Mouse (Mus musculus): ENCODE data around the gene Napb. TPM values are rescaled to one million over a fixed set of nuclear protein-coding genes. Genes with fewer than 3 reads are reported as not detected.

The Napb gene
- polyA plus RNA-seq, 1 experiment from 2014 or later: 5.6 TPM

DNA sequence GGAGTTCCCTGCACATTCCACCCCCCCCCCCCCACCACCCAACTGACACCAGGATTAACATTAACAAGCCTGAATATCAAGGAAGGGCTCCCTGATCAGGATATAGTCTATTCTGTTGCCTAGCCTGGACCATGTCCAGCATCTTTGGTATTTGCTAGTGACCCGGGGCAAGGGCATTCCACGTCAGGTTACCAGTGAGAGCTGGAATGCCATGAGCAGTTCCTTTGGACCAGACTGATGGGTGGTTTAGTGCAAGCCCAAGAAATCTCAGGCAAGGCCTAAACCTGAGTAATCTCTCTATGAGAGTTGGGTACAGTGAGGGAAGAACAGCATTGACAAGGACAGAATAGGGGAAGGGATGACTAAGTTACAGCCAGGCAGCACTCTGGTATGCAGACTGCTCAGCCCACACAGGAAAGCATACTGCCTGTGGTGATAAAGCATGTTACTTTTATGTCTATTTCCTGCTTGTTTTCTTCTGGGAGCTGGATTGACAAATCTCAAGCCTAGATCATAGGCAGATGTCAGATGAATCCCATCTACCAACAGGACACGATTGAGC lies 11.7 kb upstream of the Napb start:
- Histone ChIP-seq H3K27me3 (ENCODE audit: control insufficient read depth, insufficient read depth, low read length) (no peaks in the 10 kb centered on the region), H3K36me3 (replicated peaks; ENCODE audit: control insufficient read depth, insufficient read depth, low read depth, low read length) (no peaks in the 10 kb centered on the region), H3K9ac (replicated peaks; ENCODE audit: low read length) (no peak overlapping the region), H3K4me3 (ENCODE audit: low read depth, low read length) (no peak overlapping the region), H3K4me1 (ENCODE audit: control insufficient read depth, insufficient read depth, low read length) (no peaks in the 10 kb centered on the region), H3K9me3 (replicated peaks; ENCODE audit: control insufficient read depth, low read length) (no peaks in the 10 kb centered on the region), H3K27ac (replicated peaks; ENCODE audit: low read depth, low read length) (no peak overlapping the region), H3K4me2 (ENCODE audit: low read depth, low read length) (no peak overlapping the region)
- ATAC-seq (replicated peaks; ENCODE audit: insufficient number of reproducible peaks, low FRiP score, low TSS enrichment, low read depth): no peak
- 83% methylated on average over 3 of the region's 3 CpGs for WGBS
- no peak for DNase-seq (ENCODE audit: low spot score)

DNA sequence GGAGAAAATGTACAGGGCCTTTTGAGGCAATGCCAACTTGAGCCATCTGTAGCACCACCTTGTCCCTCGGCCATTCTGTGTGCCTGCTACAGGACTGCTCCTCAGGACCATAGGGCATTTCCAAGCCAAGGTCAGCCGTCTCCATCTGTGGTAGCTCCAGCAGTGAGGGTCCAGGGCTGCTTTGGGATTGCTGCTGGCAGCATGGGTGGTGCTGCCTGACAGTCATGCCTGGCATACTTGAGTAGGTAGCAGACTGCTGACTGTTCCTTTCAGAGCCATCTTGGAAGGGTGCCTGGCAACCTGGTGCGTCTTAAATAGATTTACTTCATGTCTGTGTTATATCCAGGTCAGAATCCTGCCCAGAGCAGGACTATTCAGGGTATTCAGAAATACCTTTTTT lies 10.7 kb upstream of the Napb start:
- H3K4me1 ChIP-seq (ENCODE audit: control insufficient read depth, insufficient read depth, low read length): no peaks in the 10 kb centered on the region
- H3K27me3 ChIP-seq (ENCODE audit: control insufficient read depth, insufficient read depth, low read length): no peaks in the 10 kb centered on the region
- no peaks in the 10 kb centered on the region for H3K36me3 ChIP-seq (replicated peaks; ENCODE audit: control insufficient read depth, insufficient read depth, low read depth, low read length)
- H3K4me3 ChIP-seq (ENCODE audit: low read depth, low read length): no peak overlapping the region
- WGBS: 73% methylated on average over 3 of the region's 3 CpGs
- H3K27ac ChIP-seq (replicated peaks; ENCODE audit: low read depth, low read length): no peak overlapping the region
- H3K9me3 ChIP-seq (replicated peaks; ENCODE audit: control insufficient read depth, low read length): no peaks in the 10 kb centered on the region
- no peak for DNase-seq (ENCODE audit: low spot score)
- no peak for ATAC-seq (replicated peaks; ENCODE audit: insufficient number of reproducible peaks, low FRiP score, low TSS enrichment, low read depth)
- H3K9ac ChIP-seq (replicated peaks; ENCODE audit: low read length): no peak overlapping the region
- no peak overlapping the region for H3K4me2 ChIP-seq (ENCODE audit: low read depth, low read length)

- no peaks in the 10 kb centered on the region for H3K4me1 ChIP-seq (ENCODE audit: control insufficient read depth, insufficient read depth, low read length)
- WGBS: under 1% methylated on average over 35 of the region's 35 CpGs
- H3K4me3 ChIP-seq (ENCODE audit: low read depth, low read length): peak overlapping the region; percentile 50
- peak; percentile 27 for DNase-seq (ENCODE audit: low spot score)
- ATAC-seq (replicated peaks; ENCODE audit: insufficient number of reproducible peaks, low FRiP score, low TSS enrichment, low read depth): peak; percentile 77
- H3K9me3 ChIP-seq (replicated peaks; ENCODE audit: control insufficient read depth, low read length): no peaks in the 10 kb centered on the region
- no peak overlapping the region for H3K27ac ChIP-seq (replicated peaks; ENCODE audit: low read depth, low read length)
- peak overlapping the region; percentile 76 for H3K9ac ChIP-seq (replicated peaks; ENCODE audit: low read length)
- no peaks in the 10 kb centered on the region for H3K36me3 ChIP-seq (replicated peaks; ENCODE audit: control insufficient read depth, insufficient read depth, low read depth, low read length)
- H3K4me2 ChIP-seq (ENCODE audit: low read depth, low read length): peak overlapping the region; percentile 88
- no peaks in the 10 kb centered on the region for H3K27me3 ChIP-seq (ENCODE audit: control insufficient read depth, insufficient read depth, low read length)
Observed at GRCm38 (mm10) chr2:148731614-148732326, 497 bp downstream of the Napb start.

DNA sequence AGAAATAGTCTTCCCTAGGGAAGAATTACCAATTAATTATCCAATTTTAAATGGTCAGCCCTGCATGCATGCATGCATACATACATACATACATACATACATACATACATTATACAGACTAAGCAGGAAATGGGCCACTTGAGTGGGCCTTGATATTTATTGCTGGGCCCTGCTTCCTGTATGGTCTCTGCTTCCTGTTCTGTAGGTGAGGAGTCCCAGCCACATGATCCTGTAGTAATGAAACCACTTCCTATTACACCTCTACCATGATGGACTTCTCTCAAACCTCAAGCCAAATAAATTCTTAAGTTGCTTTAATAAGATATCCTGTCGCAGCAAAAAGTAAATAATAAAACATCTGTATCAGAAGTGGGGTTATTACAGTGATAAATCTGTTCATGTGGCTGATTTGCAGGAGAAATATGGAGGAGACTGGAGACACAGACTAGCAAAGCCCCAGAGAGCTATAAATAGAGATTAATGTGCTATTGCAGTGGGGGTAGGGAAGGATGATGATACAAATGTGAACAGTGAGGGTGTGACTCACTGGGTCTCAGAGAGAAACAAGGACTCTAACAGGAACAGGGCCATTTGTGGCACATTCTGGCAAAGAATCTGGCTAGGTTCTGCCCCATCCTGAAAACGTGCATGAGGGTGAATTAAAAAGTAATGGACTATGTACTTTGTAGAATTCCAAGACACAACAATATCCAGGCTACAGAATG lies 12.8 kb downstream of the Napb start:
- no peaks in the 10 kb centered on the region for H3K36me3 ChIP-seq (replicated peaks; ENCODE audit: control insufficient read depth, insufficient read depth, low read depth, low read length)

GRCm38 (mm10) chr2:148717072-148717471 lies 15.2 kb downstream of the Napb start:
- Histone ChIP-seq H3K9me3 (replicated peaks; ENCODE audit: control insufficient read depth, low read length) (no peaks in the 10 kb centered on the region), H3K9ac (replicated peaks; ENCODE audit: low read length) (no peak overlapping the region), H3K4me3 (ENCODE audit: low read depth, low read length) (no peak overlapping the region), H3K4me2 (ENCODE audit: low read depth, low read length) (no peak overlapping the region), H3K36me3 (replicated peaks; ENCODE audit: control insufficient read depth, insufficient read depth, low read depth, low read length) (no peaks in the 10 kb centered on the region), H3K27me3 (ENCODE audit: control insufficient read depth, insufficient read depth, low read length) (no peaks in the 10 kb centered on the region), H3K4me1 (ENCODE audit: control insufficient read depth, insufficient read depth, low read length) (no peaks in the 10 kb centered on the region), H3K27ac (replicated peaks; ENCODE audit: low read depth, low read length) (no peak overlapping the region)
- ATAC-seq (replicated peaks; ENCODE audit: insufficient number of reproducible peaks, low FRiP score, low TSS enrichment, low read depth) (no peak), DNase-seq (ENCODE audit: low spot score) (no peak)
- WGBS: 76% methylated on average over 2 of the region's 2 CpGs

More for the DNA sequence above, 12.8 kb downstream of the Napb start:
- H3K27me3 ChIP-seq (ENCODE audit: control insufficient read depth, insufficient read depth, low read length): no peaks in the 10 kb centered on the region
- H3K4me3 ChIP-seq (ENCODE audit: low read depth, low read length): no peak overlapping the region
- DNase-seq (ENCODE audit: low spot score): no peak
- WGBS: 77% methylated on average over 2 of the region's 2 CpGs
- H3K9me3 ChIP-seq (replicated peaks; ENCODE audit: control insufficient read depth, low read length): no peaks in the 10 kb centered on the region
- no peak for ATAC-seq (replicated peaks; ENCODE audit: insufficient number of reproducible peaks, low FRiP score, low TSS enrichment, low read depth)
- H3K27ac ChIP-seq (replicated peaks; ENCODE audit: low read depth, low read length): no peak overlapping the region
- H3K4me1 ChIP-seq (ENCODE audit: control insufficient read depth, insufficient read depth, low read length): no peaks in the 10 kb centered on the region
- no peak overlapping the region for H3K9ac ChIP-seq (replicated peaks; ENCODE audit: low read length)
- H3K4me2 ChIP-seq (ENCODE audit: low read depth, low read length): no peak overlapping the region

DNA sequence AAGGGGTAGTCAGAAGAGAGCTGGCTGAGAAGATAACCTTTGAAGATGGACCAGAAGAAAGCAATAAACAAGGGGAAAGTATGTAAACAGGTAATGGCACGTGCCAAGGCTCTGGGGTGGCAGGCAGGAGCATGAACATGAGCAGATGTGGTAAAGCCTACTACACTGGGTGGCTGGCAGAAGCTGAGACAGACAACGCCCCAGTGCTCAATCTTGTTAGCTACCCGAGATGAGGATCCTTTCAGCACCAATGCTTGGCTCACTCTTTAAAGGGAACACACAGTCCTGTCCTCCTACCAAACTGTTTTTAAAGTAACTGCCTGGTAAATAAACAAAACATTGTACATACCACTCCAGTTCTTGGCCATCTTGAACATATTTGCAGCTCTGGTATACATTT lies 19.9 kb downstream of the Napb start:
- Histone ChIP-seq H3K27me3 (ENCODE audit: control insufficient read depth, insufficient read depth, low read length) (no peaks in the 10 kb centered on the region), H3K27ac (replicated peaks; ENCODE audit: low read depth, low read length) (no peak overlapping the region), H3K9me3 (replicated peaks; ENCODE audit: control insufficient read depth, low read length) (no peaks in the 10 kb centered on the region), H3K4me3 (ENCODE audit: low read depth, low read length) (no peak overlapping the region), H3K4me1 (ENCODE audit: control insufficient read depth, insufficient read depth, low read length) (no peaks in the 10 kb centered on the region), H3K9ac (replicated peaks; ENCODE audit: low read length) (no peak overlapping the region), H3K4me2 (ENCODE audit: low read depth, low read length) (no peak overlapping the region), H3K36me3 (replicated peaks; ENCODE audit: control insufficient read depth, insufficient read depth, low read depth, low read length) (no peaks in the 10 kb centered on the region; the same call in 1 of the 2 replicates)
- ATAC-seq (replicated peaks; ENCODE audit: insufficient number of reproducible peaks, low FRiP score, low TSS enrichment, low read depth) (no peak), DNase-seq (ENCODE audit: low spot score) (no peak)
- 82% methylated on average over 3 of the region's 3 CpGs for WGBS

DNA sequence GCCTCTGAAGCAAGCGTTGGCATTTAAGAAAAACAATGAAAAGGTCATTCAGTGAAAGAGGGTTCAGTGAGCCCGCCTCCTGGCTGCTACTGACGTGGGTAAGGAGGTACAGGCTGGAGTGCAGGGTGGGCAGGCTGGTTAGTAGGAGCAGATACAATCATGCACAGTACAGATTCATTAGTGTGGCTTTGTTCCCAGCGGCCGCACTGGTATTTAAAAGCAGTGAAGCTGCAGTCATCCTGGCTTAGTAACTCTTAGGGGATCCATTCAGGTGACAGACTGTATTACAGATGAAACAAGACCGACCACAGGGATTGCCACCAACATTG lies 25.1 kb downstream of the Napb start:
- H3K27me3 ChIP-seq (ENCODE audit: control insufficient read depth, insufficient read depth, low read length): no peaks in the 10 kb centered on the region
- H3K9ac ChIP-seq (replicated peaks; ENCODE audit: low read length): no peak overlapping the region
- ATAC-seq (replicated peaks; ENCODE audit: insufficient number of reproducible peaks, low FRiP score, low TSS enrichment, low read depth) (no peak), DNase-seq (ENCODE audit: low spot score) (no peak)
- H3K9me3 ChIP-seq (replicated peaks; ENCODE audit: control insufficient read depth, low read length): no peaks in the 10 kb centered on the region
- no peak overlapping the region for H3K4me2 ChIP-seq (ENCODE audit: low read depth, low read length)
- H3K27ac ChIP-seq (replicated peaks; ENCODE audit: low read depth, low read length): no peak overlapping the region
- H3K4me1 ChIP-seq (ENCODE audit: control insufficient read depth, insufficient read depth, low read length): no peaks in the 10 kb centered on the region
- H3K4me3 ChIP-seq (ENCODE audit: low read depth, low read length): no peak overlapping the region
- H3K36me3 ChIP-seq (replicated peaks; ENCODE audit: control insufficient read depth, insufficient read depth, low read depth, low read length): no peaks in the 10 kb centered on the region; the same call in 1 of the 2 replicates
- WGBS: 78% methylated on average over 6 of the region's 6 CpGs

Data from embryonic facial prominence, embryonic 11.5 days (tissue).